Mouse (Mus musculus) kidney, adult 2 months (tissue): Measurements from ENCODE around the gene Ngfr. TPM values are rescaled to one million over a fixed set of nuclear protein-coding genes. Genes with fewer than 3 reads are reported as not detected.
A peak's percentile ranks its signal among the peaks of the same experiment; 100 is the strongest.

Source experiments
- DNase-seq: peaks from one replicate; pipeline ENCODE4 v3.0.0; 2021
- H3K27ac ChIP-seq: fragments of 200-500 bp; 2 replicates; pipeline ENCODE4 v1.5.1; 2012; ENCODE audit warnings: low read depth, low read length, control low read depth, inconsistent platforms; ENCODE audit not compliant: insufficient read depth
- H3K27me3 ChIP-seq: fragments of 200-500 bp; replicated peaks from 2 replicates; pipeline ENCODE4 v1.6.1; 2012; ENCODE audit warnings: mild to moderate bottlenecking, moderate library complexity, low read length, inconsistent platforms; ENCODE audit not compliant: control insufficient read depth, insufficient read depth
- H3K36me3 ChIP-seq: fragments of 200-500 bp; 2 replicates; pipeline ENCODE4 v1.6.1; 2012; ENCODE audit warnings: mild to moderate bottlenecking, moderate library complexity, low read length, inconsistent platforms; ENCODE audit not compliant: control insufficient read depth, insufficient read depth
- H3K4me1 ChIP-seq: fragments of 200-500 bp; 2 replicates; pipeline ENCODE4 v1.6.1; 2011; ENCODE audit warnings: low read length; ENCODE audit not compliant: control insufficient read depth, insufficient read depth
- H3K4me3 ChIP-seq: fragments of 200-500 bp; 2 replicates; pipeline ENCODE4 v1.5.1; 2011; ENCODE audit warnings: mild to moderate bottlenecking, low read depth, low read length, control low read depth; ENCODE audit not compliant: insufficient read depth
- CTCF ChIP-seq: fragments of 200-500 bp; conservative IDR thresholded peaks from 2 replicates; pipeline ENCODE4 v1.5.1; 2011; ENCODE audit warnings: low read depth, mild to moderate bottlenecking, control low read depth, low read length, moderate library complexity, mixed read lengths; ENCODE audit not compliant: insufficient read depth, insufficient read length
- POLR2A ChIP-seq: fragments of 200-500 bp; IDR thresholded peaks from one replicate; pipeline ENCODE4 v1.6.1; 2011; ENCODE audit warnings: low read depth, low read length, control low read depth
- WGBS: fragments of 180-500 bp; shearing (Covaris S2); methylation state at CpG from one replicate; pipeline ENCODE4 v1.1.7; 2018; 5-methylcytosine and 5-hydroxymethylcytosine counted together
- polyA plus RNA-seq: library from polyadenylated mRNA; depleted of rRNA; stranded (reverse); fragments of >200 nt; gene quantifications from 2 replicates; pipeline ENCODE4 v1.2.3, GENCODE M21; 2012

Ngfr gene
- polyA plus RNA-seq, 1 experiment = 6.6 TPM

GRCm38 (mm10) chr11:95621010-95621409 lies 33.5 kb upstream of the Ngfr start:
- 54% methylated on average over 4 of the region's 4 CpGs for WGBS
- H3K27me3 ChIP-seq = no peaks in the 10 kb centered on the region
- no peaks in the 10 kb centered on the region for H3K4me1 ChIP-seq
- TF ChIP-seq CTCF (no peak), POLR2A (no peak)
- no peak overlapping the region for H3K4me3 ChIP-seq
- H3K36me3 ChIP-seq = no peaks in the 10 kb centered on the region
- DNase-seq = peak; percentile 52
- no peak overlapping the region for H3K27ac ChIP-seq

- no peak overlapping the region for H3K27ac ChIP-seq
- DNase-seq = no peak
- no peaks in the 10 kb centered on the region for H3K36me3 ChIP-seq
- no peak overlapping the region for H3K4me3 ChIP-seq
- TF ChIP-seq POLR2A (no peak), CTCF (no peak)
- no peaks in the 10 kb centered on the region for H3K27me3 ChIP-seq
- no peaks in the 10 kb centered on the region for H3K4me1 ChIP-seq
- 87% methylated on average over 5 of the region's 5 CpGs for WGBS
Measured at GRCm38 (mm10) chr11:95619886-95620444, 32.4 kb upstream of the Ngfr start.

GRCm38 (mm10) chr11:95619081-95619480 lies 31.5 kb upstream of the Ngfr start:
- Histone ChIP-seq H3K4me3 (no peak overlapping the region), H3K4me1 (no peaks in the 10 kb centered on the region), H3K27ac (no peak overlapping the region), H3K36me3 (no peaks in the 10 kb centered on the region), H3K27me3 (no peaks in the 10 kb centered on the region)
- 93% methylated on average over 3 of the region's 3 CpGs for WGBS
- TF ChIP-seq POLR2A (no peak), CTCF (no peak)
- no peak for DNase-seq

- no peaks in the 10 kb centered on the region for H3K4me1 ChIP-seq
- TF ChIP-seq CTCF = no peak
- no peak for TF ChIP-seq POLR2A
Measured at GRCm38 (mm10) chr11:95617785-95618465, 30.4 kb upstream of the Ngfr start.

GRCm38 (mm10) chr11:95614739-95615138 lies 27.2 kb upstream of the Ngfr start:
- Histone ChIP-seq H3K4me1 (no peaks in the 10 kb centered on the region), H3K36me3 (no peaks in the 10 kb centered on the region), H3K27me3 (no peaks in the 10 kb centered on the region), H3K4me3 (no peak overlapping the region), H3K27ac (no peak overlapping the region)
- DNase-seq = no peak
- 89% methylated on average over 8 of the region's 8 CpGs for WGBS
- TF ChIP-seq CTCF (no peak), POLR2A (no peak)

More at GRCm38 (mm10) chr11:95617785-95618465, 30.4 kb upstream of the Ngfr start:
- no peak overlapping the region for H3K4me3 ChIP-seq
- H3K27ac ChIP-seq = no peak overlapping the region
- no peaks in the 10 kb centered on the region for H3K36me3 ChIP-seq
- 50% methylated on average over 19 of the region's 19 CpGs for WGBS
- peak; percentile 15 for DNase-seq
- H3K27me3 ChIP-seq = no peaks in the 10 kb centered on the region

- TF ChIP-seq CTCF = no peak
- TF ChIP-seq POLR2A = no peak
- no peak overlapping the region for H3K4me3 ChIP-seq
- H3K4me1 ChIP-seq = no peaks in the 10 kb centered on the region
- WGBS = 27% methylated on average over 4 of the region's 4 CpGs
- H3K27ac ChIP-seq = no peak overlapping the region
- H3K27me3 ChIP-seq = no peaks in the 10 kb centered on the region
- DNase-seq = no peak
- H3K36me3 ChIP-seq = no peaks in the 10 kb centered on the region
Measured at GRCm38 (mm10) chr11:95611283-95611682, 23.7 kb upstream of the Ngfr start.

- no peak for DNase-seq
- H3K27ac ChIP-seq = no peak overlapping the region
- no peaks in the 10 kb centered on the region for H3K4me1 ChIP-seq
- H3K36me3 ChIP-seq = no peaks in the 10 kb centered on the region
- 27% methylated on average over 15 of the region's 15 CpGs for WGBS
- TF ChIP-seq POLR2A (no peak), CTCF (no peak)
- H3K4me3 ChIP-seq = no peak overlapping the region
- no peaks in the 10 kb centered on the region for H3K27me3 ChIP-seq
Measured at GRCm38 (mm10) chr11:95610391-95610902, 22.9 kb upstream of the Ngfr start.
